Mouse (Mus musculus): ENCODE data around the gene Gm28035.

Gm28035 gene

DNA sequence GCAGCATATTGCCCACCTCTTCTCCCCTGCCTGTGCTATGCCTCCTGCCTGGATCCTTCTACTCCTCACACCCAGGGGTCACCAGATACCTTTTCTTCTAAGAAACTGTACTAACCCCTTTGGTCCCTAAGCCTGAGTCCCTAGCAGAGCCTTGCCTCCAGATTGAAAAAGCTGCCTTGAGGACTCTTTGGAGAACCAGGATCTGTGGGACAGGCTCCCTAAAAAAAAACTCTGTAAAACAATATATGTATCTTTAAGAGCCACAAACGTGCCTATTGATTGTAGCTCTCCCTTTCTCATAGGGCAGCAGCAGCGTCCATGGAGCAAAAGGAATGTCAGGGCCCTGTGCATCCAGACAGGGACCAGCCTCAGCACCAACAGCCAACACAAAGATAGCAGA lies at the start of gene Gm28035:
Gene Gm28035, plus strand, starts transcription at position 301 of the 400 bp plus-strand sequence.
- no peak for ATAC-seq (ENCODE audit: insufficient number of reproducible peaks, low FRiP score, low TSS enrichment)

DNA sequence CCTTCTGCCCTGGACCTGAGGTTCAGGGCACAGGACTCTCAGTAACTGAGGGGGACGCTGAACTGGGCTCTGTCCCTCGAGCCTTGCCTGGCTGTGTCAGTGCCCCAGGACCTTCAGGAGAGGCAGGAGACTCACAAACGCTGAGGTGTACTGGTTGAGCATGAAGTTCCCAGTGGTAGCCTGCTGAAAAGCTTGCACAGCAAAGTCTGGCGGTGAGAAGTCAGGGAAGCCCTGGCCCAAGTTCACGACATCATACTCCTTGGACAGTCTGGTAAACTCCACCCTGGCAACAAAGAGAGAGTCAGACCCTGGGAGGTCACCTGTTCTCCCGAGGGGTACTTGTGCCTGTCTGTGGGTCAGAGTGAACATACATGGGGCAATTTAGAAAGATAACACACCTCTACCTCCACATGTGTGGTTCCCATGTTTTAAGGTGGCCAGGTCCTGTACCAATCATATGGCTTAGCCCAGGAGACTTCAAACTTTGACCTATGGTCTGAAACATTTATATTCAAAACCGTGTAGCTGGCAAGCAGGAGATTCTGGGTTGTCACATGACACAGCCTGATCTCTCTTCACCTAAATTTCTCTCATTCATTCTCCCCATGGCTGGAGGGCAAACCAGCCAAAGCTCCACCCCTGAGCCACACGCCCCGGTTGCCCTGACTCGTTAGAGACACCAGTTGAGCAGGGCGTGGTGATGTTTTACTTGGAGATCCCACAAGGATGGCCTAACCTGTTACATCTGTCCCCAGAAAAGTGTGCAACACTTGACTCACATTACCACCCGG lies 48.4 kb upstream of the Gm28035 start:
- no peak for ATAC-seq (ENCODE audit: insufficient number of reproducible peaks, low FRiP score, low TSS enrichment)

DNA sequence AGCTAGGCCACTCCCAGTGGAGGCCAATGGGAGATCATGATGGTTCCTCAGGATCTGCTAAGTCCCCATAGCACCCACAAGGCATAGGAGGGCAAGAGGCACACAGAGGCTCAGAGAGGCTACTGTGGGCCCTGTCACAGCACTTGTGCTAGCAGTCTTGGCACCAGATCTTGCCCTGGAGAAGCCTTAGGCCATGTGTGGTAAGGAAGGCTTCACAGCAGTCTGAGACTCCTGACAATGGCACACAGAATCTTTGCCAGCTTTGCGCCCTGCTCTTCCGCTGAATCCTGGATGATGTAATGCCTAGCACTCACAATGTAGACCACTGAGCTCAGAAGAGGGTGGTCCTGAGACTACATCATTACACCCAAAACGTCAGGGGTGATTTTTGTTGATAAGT lies 45.7 kb upstream of the Gm28035 start:
- no peak for ATAC-seq (ENCODE audit: insufficient number of reproducible peaks, low FRiP score, low TSS enrichment)

DNA sequence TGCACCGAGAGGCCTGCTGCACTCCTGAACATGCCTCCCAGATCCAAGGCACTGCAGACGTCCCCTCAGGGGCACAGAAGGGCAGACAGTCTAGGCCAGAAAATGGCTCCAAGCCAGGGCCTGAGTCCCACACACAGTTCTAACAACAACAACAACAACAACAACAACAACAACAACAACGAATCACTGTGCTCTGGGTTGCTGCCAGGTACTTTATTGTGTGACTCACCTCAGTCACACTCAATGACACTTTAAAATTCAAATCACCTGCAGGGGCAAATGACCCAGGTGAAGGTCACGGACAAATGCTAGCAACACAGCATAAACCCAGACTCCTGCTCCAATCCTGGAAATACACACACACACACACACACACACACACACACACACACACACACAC lies 42.3 kb upstream of the Gm28035 start:
- ATAC-seq (ENCODE audit: insufficient number of reproducible peaks, low FRiP score, low TSS enrichment) = no peak

DNA sequence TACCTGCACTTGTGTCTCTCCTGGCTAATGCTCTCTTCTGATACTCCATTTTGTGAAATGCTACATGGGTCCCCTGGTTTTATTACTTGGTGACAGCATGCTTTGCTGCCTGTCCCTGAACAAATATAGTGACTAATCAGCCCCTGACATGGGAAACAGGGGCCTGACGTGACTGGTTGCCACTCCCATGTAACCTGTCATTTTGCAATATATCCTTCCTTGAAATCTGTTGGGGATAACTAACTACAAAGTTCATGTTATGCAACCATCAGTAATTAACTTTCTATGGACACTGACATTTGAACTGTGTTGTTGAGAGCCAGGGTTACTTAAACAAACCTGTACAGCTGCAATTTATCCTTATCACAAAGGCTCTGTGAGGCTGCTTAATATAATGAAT lies 40.4 kb upstream of the Gm28035 start:
- no peak for ATAC-seq (ENCODE audit: insufficient number of reproducible peaks, low FRiP score, low TSS enrichment)

DNA sequence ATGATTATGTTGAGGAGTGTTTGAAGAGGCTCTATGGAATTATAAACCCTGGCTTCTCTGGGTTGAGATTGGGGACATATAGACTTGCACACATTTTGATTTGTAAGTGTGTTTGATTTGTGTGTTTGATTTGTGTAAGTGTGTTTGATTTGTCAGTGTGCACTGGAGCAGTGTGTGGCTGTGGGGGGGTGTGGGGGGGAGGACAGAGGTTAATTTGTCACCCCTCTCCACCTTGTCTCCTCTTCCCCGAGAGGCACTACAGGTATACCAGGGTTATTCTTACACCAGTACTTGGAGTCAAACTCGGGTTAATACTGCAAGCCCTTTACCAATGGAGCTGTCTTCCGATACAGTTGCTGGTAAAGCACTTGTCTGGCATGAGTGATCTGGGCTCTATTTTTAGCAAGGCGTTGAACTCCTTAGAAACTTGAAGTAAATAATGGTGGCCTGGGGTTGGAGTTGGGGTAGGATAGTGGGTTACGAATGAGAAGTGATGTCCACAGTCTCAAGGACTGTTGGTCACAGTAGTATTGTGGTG lies 39.9 kb upstream of the Gm28035 start:
- ATAC-seq (ENCODE audit: insufficient number of reproducible peaks, low FRiP score, low TSS enrichment) = no peak

DNA sequence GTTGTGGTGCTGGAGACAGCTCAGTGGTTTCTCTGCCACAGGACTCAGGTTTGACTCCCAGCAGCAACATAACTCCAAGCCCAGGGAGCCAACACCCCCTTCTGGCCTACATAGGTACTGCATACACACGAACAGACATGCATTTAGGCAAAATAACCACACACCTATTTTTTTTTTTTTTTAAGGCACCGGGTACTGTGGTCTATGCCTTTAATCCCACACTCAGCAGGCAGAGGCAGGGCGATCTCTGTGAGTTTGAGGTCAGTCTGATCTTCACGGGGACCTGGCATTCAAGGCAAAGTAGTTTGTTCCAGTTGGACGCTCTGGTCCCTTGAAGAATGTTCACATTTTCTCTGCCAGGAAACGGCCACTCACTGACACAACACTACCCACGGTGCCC lies 36.9 kb upstream of the Gm28035 start:
- no peak for ATAC-seq (ENCODE audit: insufficient number of reproducible peaks, low FRiP score, low TSS enrichment)

DNA sequence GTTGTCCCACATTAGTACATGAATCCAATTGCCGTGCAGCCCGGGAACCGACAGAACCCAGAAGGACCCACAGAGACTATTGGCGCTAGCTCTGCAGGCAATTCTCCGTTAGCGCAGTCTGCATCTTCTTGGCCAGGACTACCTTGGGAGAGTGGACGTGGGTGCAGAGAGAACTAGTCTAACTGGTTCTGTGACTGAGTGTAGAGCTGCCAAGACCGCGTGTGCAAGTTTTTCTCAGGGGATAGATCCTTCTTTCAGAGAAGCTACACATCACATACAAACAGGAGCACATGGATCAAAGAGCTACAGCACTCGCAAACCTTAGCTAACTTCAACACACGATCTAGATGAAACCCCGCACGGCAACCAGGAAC lies 35.1 kb upstream of the Gm28035 start:
- no peak for ATAC-seq (ENCODE audit: insufficient number of reproducible peaks, low FRiP score, low TSS enrichment)

DNA sequence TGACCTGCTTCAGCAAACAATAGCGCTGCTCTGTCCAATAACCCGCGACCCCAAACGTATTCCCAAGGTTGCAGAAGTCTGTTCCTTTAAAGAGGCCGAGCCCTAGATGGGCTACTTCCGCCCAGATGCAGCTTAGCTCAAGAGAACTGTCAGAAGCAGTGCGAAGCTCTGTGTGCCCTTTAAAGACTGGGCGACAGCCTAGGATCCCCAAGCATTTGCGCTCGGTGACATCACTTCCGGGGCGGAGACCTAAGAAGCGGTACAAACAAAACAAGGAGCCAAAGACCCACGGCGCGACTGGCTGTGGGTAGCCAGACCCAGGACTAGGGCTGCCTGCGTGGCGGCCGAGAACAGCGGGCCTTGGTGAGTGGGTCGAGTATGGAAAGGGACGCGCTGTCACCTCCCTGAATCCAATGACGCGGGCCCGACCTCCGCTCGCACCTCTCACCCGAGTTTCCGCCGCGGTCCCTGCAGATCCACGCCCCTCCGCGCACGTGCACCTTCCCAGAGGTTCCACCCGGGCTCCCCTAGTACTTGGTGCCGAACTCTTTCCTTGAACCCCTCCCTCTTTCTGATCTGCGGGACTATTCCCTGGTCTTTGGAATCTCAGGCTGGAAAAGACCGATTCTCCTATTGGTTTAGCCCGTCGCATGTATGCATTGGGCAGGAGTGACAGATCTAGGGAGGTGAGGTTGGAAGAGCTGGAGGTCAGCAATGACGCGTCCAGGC lies 34.6 kb upstream of the Gm28035 start, which contains the start of gene Kyat1:
Gene Kyat1, minus strand, starts transcription at position 219 of the 729 bp plus-strand sequence.
- ATAC-seq (ENCODE audit: insufficient number of reproducible peaks, low FRiP score, low TSS enrichment) = peak; percentile 94

DNA sequence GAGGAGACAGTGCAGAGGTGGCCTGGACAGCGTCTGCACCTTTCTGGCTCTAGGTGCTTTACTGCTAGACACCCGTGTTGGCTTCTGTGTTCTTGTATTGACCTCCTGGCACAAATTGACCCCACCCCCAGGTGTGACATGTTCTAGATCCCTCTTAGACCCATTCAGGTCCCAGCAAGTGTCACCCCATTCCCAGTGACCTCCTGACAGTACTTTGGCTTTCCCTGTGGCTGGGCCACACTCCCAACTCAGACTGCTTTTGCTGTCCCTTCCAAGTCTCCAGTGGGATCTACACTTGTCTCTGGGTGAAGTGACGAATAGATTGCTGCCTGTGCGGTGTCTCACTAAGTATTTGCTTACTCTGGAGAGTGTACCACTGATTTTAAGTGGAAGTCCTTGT lies 33.0 kb upstream of the Gm28035 start:
- no peak for ATAC-seq (ENCODE audit: insufficient number of reproducible peaks, low FRiP score, low TSS enrichment)

DNA sequence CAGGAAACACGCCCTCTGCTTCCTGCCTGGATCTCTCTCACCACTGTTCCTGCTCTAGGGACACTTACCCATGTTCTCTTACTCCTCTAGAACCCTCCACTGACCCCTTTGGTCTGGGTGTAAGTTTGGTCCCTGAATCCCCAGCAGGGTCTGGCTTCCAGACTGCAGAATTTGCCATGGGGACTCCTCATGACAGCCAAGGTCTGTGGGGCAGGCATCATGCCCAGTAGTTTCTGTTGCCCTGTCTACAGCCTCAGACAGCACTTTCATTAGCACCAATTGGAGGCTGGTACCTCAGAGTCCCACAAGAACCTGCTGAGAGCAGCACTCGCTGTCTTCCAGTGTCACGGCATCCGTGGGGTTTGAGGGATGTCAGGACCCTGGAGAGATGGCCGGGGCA lies 32.5 kb upstream of the Gm28035 start:
- no peak for ATAC-seq (ENCODE audit: insufficient number of reproducible peaks, low FRiP score, low TSS enrichment)

DNA sequence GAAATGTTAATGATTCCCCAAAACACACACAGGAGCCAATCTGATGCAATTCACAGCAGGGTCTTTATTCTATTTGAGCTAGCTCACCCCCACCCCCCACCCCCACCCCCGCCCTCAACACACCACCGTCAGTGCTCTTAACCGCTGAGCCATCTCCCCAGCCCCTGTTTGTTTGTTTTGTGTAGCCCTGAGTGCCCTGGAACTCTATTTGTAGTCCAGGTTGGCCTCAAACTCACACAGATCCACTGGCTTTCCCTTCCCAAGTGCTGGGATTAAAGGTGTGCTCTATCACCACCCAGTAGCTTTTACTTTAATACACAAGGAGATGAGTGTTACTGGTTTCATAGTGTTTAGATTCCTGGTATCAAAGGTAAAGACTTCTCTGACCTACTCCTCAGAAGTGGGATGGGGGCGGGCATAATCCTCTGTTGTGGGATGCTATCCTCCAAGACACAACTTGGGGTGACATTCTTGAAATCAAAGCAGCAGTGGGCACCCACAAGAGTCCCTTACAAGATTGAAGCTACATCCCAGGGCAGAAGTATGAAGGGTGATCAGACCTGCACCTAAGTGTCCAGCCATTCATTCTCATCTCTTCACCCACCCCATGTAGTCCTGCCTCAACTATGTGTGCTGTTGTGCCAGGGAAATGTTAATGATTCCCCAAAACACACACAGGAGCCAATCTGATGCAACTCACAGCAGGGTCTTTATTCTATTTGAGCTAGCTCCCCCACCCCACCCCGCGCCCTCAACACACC lies 28.8 kb upstream of the Gm28035 start:
- ATAC-seq (ENCODE audit: insufficient number of reproducible peaks, low FRiP score, low TSS enrichment) = no peak

DNA sequence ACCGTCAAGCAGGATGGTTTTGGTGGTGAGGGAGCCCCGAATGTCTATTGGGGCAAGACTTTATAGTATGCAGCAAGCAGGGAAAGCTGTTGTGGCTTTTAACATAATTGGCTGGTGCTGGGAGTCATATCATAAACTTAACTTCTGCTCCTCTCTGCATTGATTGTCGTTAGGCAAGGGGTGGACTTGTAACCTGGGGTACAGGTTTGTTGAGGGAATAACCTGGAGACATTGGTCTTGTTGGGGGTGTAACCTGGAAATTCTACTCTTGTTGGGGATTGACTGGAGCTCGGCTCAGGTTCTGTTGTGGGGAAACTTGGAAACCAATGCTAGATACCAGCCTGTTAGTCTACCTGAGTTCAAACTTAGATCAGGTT lies 28.2 kb upstream of the Gm28035 start:
- ATAC-seq (ENCODE audit: insufficient number of reproducible peaks, low FRiP score, low TSS enrichment) = no peak

DNA sequence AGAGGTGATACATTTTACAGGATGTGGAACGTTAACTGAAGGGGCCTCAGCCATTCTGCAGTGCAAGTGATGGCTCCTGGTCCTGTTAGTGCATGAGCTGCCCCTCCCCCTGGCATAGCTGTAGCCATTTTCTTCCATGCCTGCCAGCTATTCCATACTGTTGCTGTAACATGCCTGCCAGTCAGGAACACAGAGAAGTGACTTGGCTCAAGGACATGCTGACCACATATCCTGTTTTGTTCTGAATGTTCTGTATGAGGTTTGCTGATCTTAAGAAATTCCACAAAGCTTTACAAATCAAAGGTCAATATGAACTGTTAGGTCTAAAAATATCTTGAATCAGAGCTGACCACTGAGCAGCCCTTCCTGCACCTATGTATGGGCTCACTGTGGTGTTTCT lies 27.4 kb upstream of the Gm28035 start:
- no peak for ATAC-seq (ENCODE audit: insufficient number of reproducible peaks, low FRiP score, low TSS enrichment)

DNA sequence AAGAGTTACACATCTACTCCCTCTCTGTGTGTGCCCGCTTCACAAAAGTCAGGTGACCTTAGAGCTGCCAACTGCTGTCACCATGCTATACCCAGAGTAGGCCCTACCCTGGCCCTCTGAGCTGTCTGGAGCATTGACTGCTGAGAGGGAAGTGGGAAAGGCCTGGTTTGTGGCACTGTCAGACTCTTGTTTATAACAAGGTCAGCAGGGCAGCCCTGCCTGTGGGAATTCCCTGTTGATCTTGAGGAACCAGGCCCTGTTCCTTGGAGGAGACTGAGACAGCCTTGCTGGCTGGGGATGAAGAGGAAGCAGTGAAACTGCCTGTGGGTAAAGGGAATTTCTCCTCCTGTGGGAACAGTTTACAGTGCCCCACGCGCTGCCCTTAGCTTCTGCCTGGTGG lies 25.6 kb upstream of the Gm28035 start:
- no peak for ATAC-seq (ENCODE audit: insufficient number of reproducible peaks, low FRiP score, low TSS enrichment)

DNA sequence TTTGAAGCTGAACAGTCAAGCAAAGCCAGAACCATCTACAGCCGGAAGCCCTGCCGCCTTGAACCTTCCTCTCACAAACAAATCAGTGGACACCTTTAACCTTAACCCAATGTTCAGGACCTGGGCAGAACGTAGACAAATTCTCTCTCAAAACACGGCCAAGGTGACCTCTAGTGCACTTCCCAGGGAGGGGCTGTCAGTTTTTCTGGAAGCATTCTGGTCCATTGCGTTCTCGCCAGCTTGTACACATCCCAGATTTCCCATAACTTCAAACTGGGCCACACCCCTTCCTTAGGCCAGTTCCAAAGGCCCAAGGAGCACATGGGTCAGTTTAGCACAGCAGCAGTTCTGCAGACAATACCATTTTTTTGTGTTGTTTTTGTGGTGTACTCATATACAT lies 24.9 kb upstream of the Gm28035 start:
- no peak for ATAC-seq (ENCODE audit: insufficient number of reproducible peaks, low FRiP score, low TSS enrichment)

DNA sequence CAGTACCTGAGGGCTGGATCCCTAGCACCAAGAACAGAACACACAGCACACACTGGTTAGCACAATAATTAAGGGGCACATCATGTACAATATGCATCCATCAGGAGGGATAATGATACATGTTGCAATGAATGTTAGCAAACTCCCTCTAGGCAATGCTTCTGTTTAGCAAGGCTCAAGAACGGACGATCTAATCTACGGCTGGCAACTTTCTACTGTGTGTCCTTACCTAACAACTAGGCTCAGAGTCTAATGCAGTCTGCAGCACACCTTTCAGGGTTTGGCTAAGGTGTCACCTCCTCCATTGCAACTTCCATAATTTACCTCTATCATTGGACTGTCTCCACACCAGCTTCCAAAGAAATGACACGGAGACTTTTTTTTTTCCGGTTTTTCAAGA lies 24.1 kb upstream of the Gm28035 start:
- no peak for ATAC-seq (ENCODE audit: insufficient number of reproducible peaks, low FRiP score, low TSS enrichment)

DNA sequence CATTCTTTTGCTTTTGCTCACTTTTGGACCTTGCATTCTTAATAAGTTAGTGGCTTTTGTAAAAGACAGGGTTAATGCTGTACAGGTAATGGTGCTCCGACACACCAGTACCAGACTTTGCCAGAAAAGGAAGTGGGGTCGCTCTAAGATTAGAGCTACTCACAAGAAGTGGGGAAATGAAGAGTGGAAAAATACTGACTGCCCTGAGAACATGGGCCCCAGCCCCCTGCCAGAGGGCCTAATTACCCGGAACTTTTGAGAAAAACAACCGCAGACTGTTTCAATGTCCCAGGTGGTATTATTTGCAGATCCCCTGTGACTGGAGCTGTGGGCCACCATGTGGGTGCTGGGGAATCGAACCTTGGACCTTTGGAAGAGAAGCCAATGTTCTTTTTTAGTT lies 4.8 kb upstream of the Gm28035 start:
- no peak for ATAC-seq (ENCODE audit: insufficient number of reproducible peaks, low FRiP score, low TSS enrichment)

DNA sequence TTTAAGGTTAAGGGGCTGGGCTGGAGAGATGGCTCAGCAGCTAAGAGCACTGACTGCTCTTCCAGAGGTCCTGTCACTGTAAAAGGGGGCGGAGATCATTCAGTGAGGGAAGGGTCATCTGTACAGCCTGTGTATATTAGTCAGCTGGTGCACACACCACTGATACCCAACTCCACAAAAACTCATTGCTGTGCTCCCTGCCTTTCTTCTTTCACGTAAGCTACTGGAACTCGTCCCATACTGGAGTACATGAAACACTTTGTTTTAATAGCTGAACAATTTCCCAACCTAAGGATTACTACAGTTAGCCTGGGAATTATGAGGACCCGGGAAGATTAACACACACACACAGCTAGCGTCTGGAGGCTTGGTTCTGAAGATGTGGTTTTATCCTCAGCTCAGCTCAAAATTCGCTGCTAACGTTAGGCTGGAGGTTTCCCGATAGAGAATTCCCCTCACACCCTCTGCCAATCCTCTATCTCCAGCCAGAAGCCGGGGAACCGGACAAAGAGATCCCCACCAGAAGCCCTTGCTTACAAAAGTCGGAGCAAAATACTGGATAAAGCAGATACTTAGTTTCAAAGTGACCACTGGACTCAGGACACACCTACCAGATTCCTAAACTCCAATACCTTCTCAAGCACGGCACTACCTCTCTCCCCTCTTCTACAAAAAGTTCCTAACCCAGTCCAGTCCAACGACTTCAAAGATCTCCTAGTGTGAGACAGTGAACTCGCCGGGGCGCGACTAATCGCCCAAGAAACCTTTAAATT lies 3.8 kb upstream of the Gm28035 start:
- ATAC-seq (ENCODE audit: insufficient number of reproducible peaks, low FRiP score, low TSS enrichment) = no peak

DNA sequence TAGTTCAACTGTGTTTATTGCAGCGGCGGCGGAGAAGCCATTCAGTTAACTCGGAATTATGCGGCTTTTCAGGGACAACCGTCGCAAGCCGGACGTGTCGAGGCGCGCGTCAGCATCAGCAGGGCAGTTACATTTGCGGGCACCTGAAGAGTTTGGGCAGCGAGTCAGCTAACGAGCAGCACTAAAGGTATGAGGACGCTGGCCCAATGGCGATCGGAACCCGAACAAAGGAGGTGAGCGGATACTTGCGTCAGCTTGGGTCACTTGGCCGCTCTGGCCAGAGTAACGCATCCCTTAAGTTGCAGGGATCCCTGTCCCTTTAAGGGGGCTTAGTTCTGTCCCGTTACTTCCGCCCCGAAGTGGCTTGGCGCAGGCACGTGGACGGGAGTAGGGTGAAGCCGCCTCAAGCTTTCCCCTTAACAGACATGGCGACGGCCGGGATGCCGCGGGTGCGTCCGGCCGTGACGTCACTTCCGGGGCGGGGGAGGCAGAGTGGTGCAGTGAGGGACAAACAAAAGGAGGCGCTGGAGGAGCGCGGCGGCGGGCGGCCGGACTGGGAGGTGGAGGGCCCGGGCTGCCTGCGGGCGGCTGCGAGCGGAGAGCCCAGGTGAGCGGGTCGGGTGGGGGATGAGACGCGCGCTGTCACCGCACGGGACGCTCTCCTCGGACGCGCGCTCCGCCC lies 3.0 kb upstream of the Gm28035 start, which contains the start of gene Lrrc8a:
Gene Lrrc8a, plus strand, starts transcription at position 517 of the 682 bp plus-strand sequence.
- ATAC-seq (ENCODE audit: insufficient number of reproducible peaks, low FRiP score, low TSS enrichment) = peak; percentile 96

Data from cerebellum, adult (tissue).